Mouse (Mus musculus): ENCODE measurements around the gene Brinp1.

GRCm38 (mm10) chr4:68920127-68920526 lies 34.1 kb downstream of the Brinp1 start:
- TF ChIP-seq JUND (conservative IDR thresholded peaks at IDR 0.05; ENCODE audit: low read depth, low read length) (no peak), ZKSCAN1 (IDR thresholded peaks at IDR 0.05; ENCODE audit: borderline replicate concordance, low read depth, low read length) (no peak), CHD1 (IDR thresholded peaks at IDR 0.05; ENCODE audit: low read depth, low read length) (no peak), POLR2A (IDR thresholded peaks at IDR 0.05; ENCODE audit: low read depth, low read length) (no peak), USF1 (IDR thresholded peaks at IDR 0.05; ENCODE audit: low read depth, low read length) (no peak), GABPA (IDR thresholded peaks at IDR 0.05; ENCODE audit: insufficient replicate concordance, low read depth, low read length) (no peak), MXI1 (IDR thresholded peaks at IDR 0.05; ENCODE audit: low read depth, low read length) (no peak), EP300 (IDR thresholded peaks at IDR 0.05; ENCODE audit: low read length) (no peak), TCF12 (IDR thresholded peaks at IDR 0.05; ENCODE audit: low read depth, low read length) (no peak), CTCF (conservative IDR thresholded peaks at IDR 0.05 in 1 of 2, IDR thresholded peaks at IDR 0.05 in 1 of 2; ENCODE audit: low read depth in 2 of 2, low read length in 2 of 2) (no peak)

All from CH12.LX (cell line).